Mouse (Mus musculus): ENCODE measurements around the gene Rasgef1a.

- TF ChIP-seq ZNF384 (IDR thresholded peaks at IDR 0.05; ENCODE audit: low read depth, low read length) (no peak), ZC3H11A (IDR thresholded peaks at IDR 0.05; ENCODE audit: borderline replicate concordance, low read depth, low read length) (no peak), HCFC1 (IDR thresholded peaks at IDR 0.05; ENCODE audit: borderline replicate concordance, insufficient read depth, low read length) (no peak), CHD2 (IDR thresholded peaks at IDR 0.05; ENCODE audit: low read depth, low read length) (no peak)
Observed at GRCm38 (mm10) chr6:118027036-118027435, 15.8 kb downstream of the Rasgef1a start.

Data from ES-E14 (cell line).